Mouse (Mus musculus) neural tube, embryonic 15.5 days (tissue): ENCODE data around the gene Exosc8. TPM values are rescaled to one million over a fixed set of nuclear protein-coding genes. Genes with fewer than 3 reads are reported as not detected.

ENCODE experiments used
- ATAC-seq: fragments of 200-750 bp; cut with Nextera tagmentation; 2 replicates; pipeline ENCODE4 v1.8.0; 2017; ENCODE audit warnings: mild to moderate bottlenecking, moderate TSS enrichment, moderate library complexity; ENCODE audit not compliant: low FRiP score
- H3K27ac ChIP-seq: fragments of 300-500 bp; sonication (generic); replicated peaks from 2 replicates; pipeline ENCODE4 v1.5.1; 2015; ENCODE audit warnings: mild to moderate bottlenecking, inconsistent platforms
- H3K27me3 ChIP-seq: fragments of 300-500 bp; sonication (generic); replicated peaks from 2 replicates; pipeline ENCODE4 v1.6.1; 2015; ENCODE audit warnings: inconsistent platforms
- H3K36me3 ChIP-seq: fragments of 300-500 bp; sonication (generic); 2 replicates; pipeline ENCODE4 v1.6.1; 2015; ENCODE audit warnings: inconsistent platforms
- H3K4me1 ChIP-seq: fragments of 300-500 bp; sonication (generic); 2 replicates; pipeline ENCODE4 v1.6.1; 2015; ENCODE audit warnings: inconsistent platforms
- H3K4me2 ChIP-seq: fragments of 300-500 bp; sonication (generic); 2 replicates; pipeline ENCODE4 v1.6.1; 2015; ENCODE audit warnings: inconsistent platforms, mild to moderate bottlenecking, moderate library complexity
- H3K4me3 ChIP-seq: fragments of 300-500 bp; sonication (generic); replicated peaks from 2 replicates; pipeline ENCODE4 v1.5.1; 2015; ENCODE audit warnings: mild to moderate bottlenecking, inconsistent platforms
- H3K9ac ChIP-seq: fragments of 300-500 bp; sonication (generic); replicated peaks from 2 replicates; pipeline ENCODE4 v1.6.1; 2015; ENCODE audit warnings: mild to moderate bottlenecking, inconsistent platforms
- H3K9me3 ChIP-seq: fragments of 300-500 bp; sonication (generic); replicated peaks from 2 replicates; pipeline ENCODE4 v1.6.1; 2016; ENCODE audit warnings: inconsistent platforms
- WGBS: fragments of 180-500 bp; shearing (Covaris S2); methylation state at CpG from one replicate; pipeline ENCODE4 v1.1.7; 2015; ENCODE audit warnings: mixed read lengths; 5-methylcytosine and 5-hydroxymethylcytosine counted together
- polyA plus RNA-seq: library from polyadenylated mRNA; unstranded; fragments of >200 nt; fragmentation: Nextera tagmentation; extraction: Ambion mirVana; gene quantifications from 2 replicates; pipeline ENCODE4 v1.2.1, GENCODE M21; 2015

The Exosc8 gene
- polyA plus RNA-seq, 1 experiment from 2014 or later = 71.9 TPM

- no peak overlapping the region for H3K4me2 ChIP-seq
- H3K9ac ChIP-seq = no peak overlapping the region
- ATAC-seq = no peak
- H3K27me3 ChIP-seq = no peaks in the 10 kb centered on the region
- 81% methylated on average over 9 of the region's 9 CpGs for WGBS
- H3K27ac ChIP-seq = no peak overlapping the region
- no peak overlapping the region for H3K4me3 ChIP-seq
- H3K36me3 ChIP-seq = no peaks in the 10 kb centered on the region
- peaks cover 23% of the 10 kb centered on the region for H3K4me1 ChIP-seq
- no peaks in the 10 kb centered on the region for H3K9me3 ChIP-seq
Measured at GRCm38 (mm10) chr3:54759211-54759610, 24.0 kb upstream of the Exosc8 start.

GRCm38 (mm10) chr3:54757446-54757845 is 22.3 kb upstream of the Exosc8 start:
- H3K36me3 ChIP-seq = no peaks in the 10 kb centered on the region
- no peak overlapping the region for H3K9ac ChIP-seq
- H3K4me1 ChIP-seq = peaks cover 23% of the 10 kb centered on the region
- H3K4me2 ChIP-seq = no peak overlapping the region
- ATAC-seq = no peak
- H3K27me3 ChIP-seq = no peaks in the 10 kb centered on the region
- H3K9me3 ChIP-seq = no peaks in the 10 kb centered on the region
- 88% methylated on average over 8 of the region's 8 CpGs for WGBS
- no peak overlapping the region for H3K4me3 ChIP-seq
- no peak overlapping the region for H3K27ac ChIP-seq

DNA sequence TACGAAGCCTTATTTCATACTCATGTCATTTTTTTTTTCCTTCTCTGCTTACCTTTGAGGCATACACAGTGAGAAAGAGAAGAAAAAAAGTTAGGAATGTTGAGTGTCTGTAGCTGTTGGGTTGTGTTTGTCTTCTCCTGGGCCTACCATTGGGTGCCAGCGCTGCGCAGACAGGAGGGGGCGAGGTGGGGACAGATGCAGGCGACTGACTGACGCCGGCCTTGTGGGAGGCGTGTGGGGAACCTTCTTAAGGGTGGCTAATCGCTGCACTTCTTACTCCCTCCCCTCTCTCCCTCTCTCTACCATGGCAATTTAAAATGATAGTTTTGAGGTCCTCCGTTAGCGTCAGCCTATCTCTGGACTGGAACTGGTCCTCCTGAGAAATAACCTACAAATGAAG is 20.9 kb upstream of the Exosc8 start:
- Histone ChIP-seq H3K9ac (peak overlapping the region; percentile 83), H3K4me1 (peaks cover 23% of the 10 kb centered on the region), H3K36me3 (peaks cover 5% of the 10 kb centered on the region), H3K27me3 (no peaks in the 10 kb centered on the region), H3K9me3 (no peaks in the 10 kb centered on the region), H3K4me2 (peak overlapping the region; percentile 100), H3K27ac (0 out of 2 replicates have a peak overlapping the region, but pooled peaks have one; percentile 52), H3K4me3 (peak overlapping the region; percentile 74)
- 3% methylated on average over 11 of the region's 11 CpGs for WGBS
- peak; percentile 70; the same call in 1 of the 2 replicates for ATAC-seq

DNA sequence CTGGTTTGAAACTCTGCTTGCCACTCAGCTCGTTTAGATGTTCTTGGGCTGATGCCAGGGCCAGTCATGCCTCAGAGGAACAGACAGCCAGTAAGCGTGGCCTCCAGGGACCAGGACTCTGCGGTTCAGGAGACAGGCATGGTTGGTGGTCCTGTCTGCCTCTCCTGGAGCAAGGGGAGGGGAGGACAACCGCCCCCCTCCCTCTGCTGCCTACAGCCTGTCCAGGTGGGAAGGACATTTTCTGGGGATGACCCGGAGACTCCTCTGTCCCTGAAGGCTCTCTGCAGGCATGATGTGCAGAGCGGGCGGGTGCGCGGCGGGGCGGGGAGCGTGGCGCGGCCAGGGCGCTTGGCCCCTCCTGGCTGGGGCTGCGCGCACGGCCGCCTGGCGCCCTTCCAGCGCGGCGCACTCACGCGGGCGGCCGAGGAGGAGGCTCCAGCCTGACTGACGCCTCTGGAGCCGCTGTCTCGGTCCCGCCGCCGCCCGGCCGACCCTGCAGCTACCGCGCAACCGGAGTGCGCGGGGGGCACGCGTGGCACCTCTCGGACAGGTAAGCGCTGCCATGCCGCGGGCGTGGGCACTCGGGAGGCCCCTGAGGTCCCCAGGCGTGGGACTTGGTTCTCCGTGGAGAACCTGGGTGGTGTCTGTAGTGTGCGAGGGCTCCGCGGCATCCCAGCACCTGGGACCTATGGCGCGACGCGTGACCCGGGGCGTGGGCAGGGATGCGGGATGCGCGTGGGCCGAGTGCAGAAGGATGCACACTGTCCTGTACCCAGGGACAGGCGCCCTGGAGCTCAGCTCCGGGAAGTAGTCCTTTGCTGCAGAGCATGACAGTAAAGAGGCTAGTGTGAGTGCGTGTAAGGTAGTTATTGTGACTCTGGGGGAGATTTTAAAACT is 20.2 kb upstream of the Exosc8 start, which contains the start of gene Smad9:
Gene Smad9, plus strand, starts transcription at position 438 of the 897 bp plus-strand sequence.
- peaks cover 23% of the 10 kb centered on the region for H3K4me1 ChIP-seq
- WGBS = under 1% methylated on average over 48 of the region's 66 CpGs
- no peaks in the 10 kb centered on the region for H3K9me3 ChIP-seq
- peak; percentile 85 for ATAC-seq
- H3K27me3 ChIP-seq = no peaks in the 10 kb centered on the region
- peak within 1 kb of the TSS; percentile 100 for H3K4me2 ChIP-seq
- peak within 1 kb of the TSS; percentile 52; the same call in 1 of the 2 replicates for H3K27ac ChIP-seq
- H3K36me3 ChIP-seq = peaks cover 10% of the 10 kb centered on the region
- peak within 1 kb of the TSS; percentile 74 for H3K4me3 ChIP-seq
- H3K9ac ChIP-seq = peak within 1 kb of the TSS; percentile 83

DNA sequence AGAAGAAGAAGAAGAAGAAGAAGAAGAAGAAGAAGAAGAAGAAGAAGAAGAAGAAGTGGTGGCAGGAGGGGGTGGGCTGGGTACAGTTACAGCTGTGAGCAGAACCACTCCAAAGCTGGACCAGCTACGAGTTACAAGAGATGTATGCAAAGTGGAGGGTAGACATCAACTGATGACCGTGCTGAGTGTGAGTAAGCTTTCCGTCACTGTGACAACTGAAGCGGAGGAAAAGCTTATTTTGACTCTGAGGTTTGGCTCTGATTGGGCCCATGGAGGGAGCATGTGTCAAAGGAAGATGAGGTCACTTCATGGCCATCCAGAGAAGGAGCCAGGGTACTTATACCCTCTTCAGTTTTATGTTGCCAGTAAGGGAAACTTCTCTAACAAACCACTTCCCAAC is 18.2 kb upstream of the Exosc8 start:
- peaks cover 23% of the 10 kb centered on the region for H3K4me1 ChIP-seq
- no peak overlapping the region for H3K4me2 ChIP-seq
- no peaks in the 10 kb centered on the region for H3K27me3 ChIP-seq
- no peak for ATAC-seq
- no peaks in the 10 kb centered on the region for H3K9me3 ChIP-seq
- 82% methylated on average over 4 of the region's 4 CpGs for WGBS
- H3K27ac ChIP-seq = no peak overlapping the region
- H3K9ac ChIP-seq = no peak overlapping the region
- peaks cover 30% of the 10 kb centered on the region for H3K36me3 ChIP-seq
- no peak overlapping the region for H3K4me3 ChIP-seq

GRCm38 (mm10) chr3:54745799-54746198 is 10.6 kb upstream of the Exosc8 start:
- peaks cover 94% of the 10 kb centered on the region for H3K36me3 ChIP-seq
- no peak overlapping the region for H3K4me3 ChIP-seq
- no peaks in the 10 kb centered on the region for H3K9me3 ChIP-seq
- H3K9ac ChIP-seq = no peak overlapping the region
- H3K27ac ChIP-seq = no peak overlapping the region
- 70% methylated on average over 5 of the region's 5 CpGs for WGBS
- peak; percentile 31; the same call in 1 of the 2 replicates for ATAC-seq
- no peaks in the 10 kb centered on the region for H3K27me3 ChIP-seq
- no peaks in the 10 kb centered on the region for H3K4me1 ChIP-seq
- no peak overlapping the region for H3K4me2 ChIP-seq

DNA sequence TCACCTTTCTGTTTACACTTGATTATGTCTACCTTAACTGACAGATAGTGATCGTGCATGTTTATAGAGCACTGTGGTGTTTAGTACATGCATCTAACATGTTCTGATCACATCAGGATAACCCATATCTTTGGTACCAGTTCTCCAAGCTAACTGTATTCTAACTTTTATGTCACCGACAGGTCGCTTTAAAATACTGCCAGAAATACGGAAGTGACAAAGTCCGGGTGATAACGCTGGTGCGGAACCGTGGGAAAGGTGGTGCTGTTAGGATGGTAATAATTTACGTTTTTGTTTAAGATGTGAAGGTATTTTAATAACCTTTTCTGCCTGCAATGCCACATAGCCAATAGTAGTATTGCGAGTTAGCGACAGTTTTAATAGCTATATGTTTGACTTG is 6.8 kb upstream of the Exosc8 start:
- no peak for ATAC-seq
- no peaks in the 10 kb centered on the region for H3K4me1 ChIP-seq
- H3K27me3 ChIP-seq = no peaks in the 10 kb centered on the region
- peaks cover 72% of the 10 kb centered on the region for H3K36me3 ChIP-seq
- H3K9ac ChIP-seq = no peak overlapping the region
- H3K9me3 ChIP-seq = no peaks in the 10 kb centered on the region
- 97% methylated on average over 11 of the region's 11 CpGs for WGBS
- no peak overlapping the region for H3K4me3 ChIP-seq
- no peak overlapping the region for H3K27ac ChIP-seq
- H3K4me2 ChIP-seq = no peak overlapping the region

GRCm38 (mm10) chr3:54737317-54737716 is 2.1 kb upstream of the Exosc8 start:
- Histone ChIP-seq H3K4me3 (no peak overlapping the region), H3K9ac (no peak overlapping the region), H3K9me3 (no peaks in the 10 kb centered on the region), H3K4me2 (no peak overlapping the region), H3K27me3 (no peaks in the 10 kb centered on the region), H3K4me1 (peaks cover 22% of the 10 kb centered on the region), H3K36me3 (peaks cover 37% of the 10 kb centered on the region), H3K27ac (no peak overlapping the region)
- ATAC-seq = no peak
- WGBS = 96% methylated on average over 8 of the region's 8 CpGs

GRCm38 (mm10) chr3:54736101-54736927 is 1.1 kb upstream of the Exosc8 start:
- Histone ChIP-seq H3K9ac (peak overlapping the region; percentile 98), H3K4me2 (peak overlapping the region; percentile 81), H3K36me3 (peaks cover 34% of the 10 kb centered on the region), H3K4me3 (peak overlapping the region; percentile 91), H3K27me3 (no peaks in the 10 kb centered on the region), H3K4me1 (peaks cover 22% of the 10 kb centered on the region), H3K27ac (peak overlapping the region; percentile 99), H3K9me3 (no peaks in the 10 kb centered on the region)
- no peak for ATAC-seq
- WGBS = 59% methylated on average over 18 of the region's 18 CpGs

- Histone ChIP-seq H3K36me3 (peaks cover 40% of the 10 kb centered on the region), H3K4me1 (peaks cover 22% of the 10 kb centered on the region), H3K27me3 (no peaks in the 10 kb centered on the region), H3K27ac (peak overlapping the region; percentile 99), H3K9ac (peak overlapping the region; percentile 98), H3K9me3 (no peaks in the 10 kb centered on the region), H3K4me3 (peak overlapping the region; percentile 91), H3K4me2 (peak overlapping the region; percentile 81)
- under 1% methylated on average over 76 of the region's 84 CpGs for WGBS
- peak; percentile 96 for ATAC-seq
Measured at GRCm38 (mm10) chr3:54734411-54735246, 564 bp downstream of the Exosc8 start.

- 92% methylated on average over 4 of the region's 4 CpGs for WGBS
- Histone ChIP-seq H3K4me1 (peaks cover 22% of the 10 kb centered on the region), H3K27ac (no peak overlapping the region), H3K36me3 (peaks cover 55% of the 10 kb centered on the region), H3K9ac (no peak overlapping the region), H3K27me3 (no peaks in the 10 kb centered on the region), H3K4me3 (no peak overlapping the region), H3K4me2 (no peak overlapping the region), H3K9me3 (no peaks in the 10 kb centered on the region)
- no peak for ATAC-seq
Measured at GRCm38 (mm10) chr3:54732371-54732770, 2.8 kb downstream of the Exosc8 start.
